Mouse (Mus musculus): ENCODE results near the gene Dlgap1. TPM values are rescaled to one million over a fixed set of nuclear protein-coding genes. Genes with fewer than 3 reads are reported as not detected.
"Not testable (repeated sequence)": the region's sequence is repeated elsewhere in the genome, so short reads cannot be mapped to it uniquely, and the experiment has no call there.

The Dlgap1 gene
- total RNA-seq, 1 experiment from 2014 or later = 26.8 TPM

DNA sequence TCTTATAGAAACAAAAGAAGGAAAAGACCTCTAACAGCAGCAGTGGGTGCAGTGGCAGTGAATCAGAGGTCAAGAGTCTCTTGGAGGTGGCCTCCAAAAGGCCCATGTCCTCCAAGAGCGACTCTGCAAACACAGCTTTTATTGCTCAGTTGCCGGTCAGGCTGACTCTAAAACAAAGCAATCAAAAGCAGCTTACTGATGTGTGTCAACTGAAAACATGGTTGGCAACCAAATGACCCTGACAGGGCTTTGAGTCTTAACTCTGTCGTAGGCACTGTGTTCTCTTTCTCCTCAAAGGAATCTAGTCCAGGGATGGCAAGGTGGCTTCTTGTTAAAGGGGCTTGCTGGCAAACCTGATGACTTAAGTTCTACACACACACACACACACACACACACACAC, 840.9 kb downstream of the Dlgap1 start:
- peak; percentile 37 for DNase-seq

GRCm38 (mm10) chr17:70810795-70811194, 841.9 kb downstream of the Dlgap1 start:
- no peak for DNase-seq

GRCm38 (mm10) chr17:70815001-70815400, 846.1 kb downstream of the Dlgap1 start:
- peak; percentile 42 for DNase-seq

DNA sequence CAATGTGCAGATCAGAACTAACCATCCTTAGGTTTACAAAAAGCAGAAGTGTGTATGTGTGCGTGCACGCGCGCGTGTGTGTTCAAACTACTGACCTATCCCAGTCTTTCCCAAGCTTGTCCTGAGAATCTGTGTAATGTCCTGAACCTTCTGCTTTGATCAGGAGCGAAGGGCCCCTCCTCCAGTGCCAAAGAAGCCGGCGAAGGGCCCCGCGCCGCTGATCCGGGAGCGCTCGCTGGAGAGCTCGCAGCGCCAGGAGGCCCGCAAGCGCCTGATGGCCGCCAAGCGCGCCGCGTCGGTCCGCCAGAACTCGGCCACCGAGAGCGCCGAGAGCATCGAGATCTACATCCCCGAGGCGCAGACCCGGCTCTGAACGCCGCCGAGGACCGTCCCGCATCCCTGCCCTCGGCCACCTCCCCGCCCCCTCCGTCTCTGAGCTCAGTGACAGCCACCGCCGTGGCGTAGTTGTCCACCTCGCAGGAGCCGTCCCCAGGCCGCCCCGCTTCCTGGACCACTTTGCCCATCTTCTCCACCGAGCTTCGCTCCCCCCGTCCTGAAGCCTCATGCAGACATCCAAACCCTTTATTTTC, 849.1 kb downstream of the Dlgap1 start:
- peak; percentile 67 for DNase-seq

DNA sequence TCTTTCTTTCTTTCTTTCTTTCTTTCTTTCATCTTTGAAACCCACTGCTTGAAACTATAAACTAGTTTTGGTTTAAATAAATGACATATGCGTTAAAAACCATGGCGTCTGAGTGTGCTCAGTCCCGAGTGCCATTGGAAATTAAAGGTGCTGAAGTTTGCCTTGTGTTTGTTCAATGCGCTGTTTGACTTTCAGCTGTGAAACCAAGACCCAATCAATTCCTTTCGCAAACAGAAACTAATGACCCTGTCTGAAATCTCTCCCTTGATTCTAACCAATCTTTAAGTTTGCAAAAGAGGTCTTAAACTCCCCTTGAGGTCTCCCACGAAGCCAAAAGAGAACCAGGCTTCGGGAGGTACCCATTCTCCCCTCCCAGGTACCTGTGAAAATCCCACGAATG, 854.2 kb downstream of the Dlgap1 start:
- no peak for DNase-seq

DNA sequence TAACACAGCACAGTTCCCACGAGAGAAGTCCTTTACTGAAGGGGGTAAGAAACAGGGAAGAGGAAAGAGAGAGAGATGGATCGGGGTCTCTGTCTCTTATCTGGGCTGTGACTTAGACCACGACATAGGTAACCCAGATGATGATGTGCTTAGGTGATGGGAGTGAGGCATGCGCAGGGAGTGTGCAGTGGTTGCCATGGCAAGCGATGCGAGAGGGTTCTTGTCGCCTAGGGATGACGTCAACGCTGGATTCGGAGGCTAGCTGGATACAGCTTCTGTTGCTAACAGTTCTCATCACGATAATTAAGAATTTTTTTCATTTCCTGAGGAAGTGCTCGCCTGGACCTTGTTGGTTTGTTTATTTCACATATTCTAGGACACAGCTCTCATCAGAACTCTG, 857.4 kb downstream of the Dlgap1 start:
- no peak for DNase-seq

GRCm38 (mm10) chr17:70827463-70828179, 858.7 kb downstream of the Dlgap1 start:
- DNase-seq = not testable (repeated sequence)

DNA sequence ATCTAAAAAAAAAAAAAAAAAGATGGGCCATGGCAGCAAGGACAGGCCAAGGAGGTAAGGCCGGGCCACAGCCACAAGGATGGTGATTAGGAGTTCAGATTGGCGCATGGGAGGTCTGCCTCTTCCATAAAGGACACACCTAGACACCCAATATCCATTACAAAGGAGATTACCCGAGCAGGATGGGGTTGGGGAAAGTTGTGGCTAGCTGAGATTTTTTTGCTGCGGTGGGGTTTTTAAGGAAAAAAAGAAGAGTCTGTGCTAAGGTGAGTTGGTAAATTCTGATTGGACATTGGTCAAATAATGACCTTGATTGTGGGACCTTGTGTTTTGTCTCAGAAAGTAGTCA, 859.3 kb downstream of the Dlgap1 start:
- no peak for DNase-seq

- no peak for DNase-seq
Observed at GRCm38 (mm10) chr17:70828569-70828968, 859.7 kb downstream of the Dlgap1 start.

GRCm38 (mm10) chr17:70829217-70829616, 860.3 kb downstream of the Dlgap1 start:
- no peak for DNase-seq

DNA sequence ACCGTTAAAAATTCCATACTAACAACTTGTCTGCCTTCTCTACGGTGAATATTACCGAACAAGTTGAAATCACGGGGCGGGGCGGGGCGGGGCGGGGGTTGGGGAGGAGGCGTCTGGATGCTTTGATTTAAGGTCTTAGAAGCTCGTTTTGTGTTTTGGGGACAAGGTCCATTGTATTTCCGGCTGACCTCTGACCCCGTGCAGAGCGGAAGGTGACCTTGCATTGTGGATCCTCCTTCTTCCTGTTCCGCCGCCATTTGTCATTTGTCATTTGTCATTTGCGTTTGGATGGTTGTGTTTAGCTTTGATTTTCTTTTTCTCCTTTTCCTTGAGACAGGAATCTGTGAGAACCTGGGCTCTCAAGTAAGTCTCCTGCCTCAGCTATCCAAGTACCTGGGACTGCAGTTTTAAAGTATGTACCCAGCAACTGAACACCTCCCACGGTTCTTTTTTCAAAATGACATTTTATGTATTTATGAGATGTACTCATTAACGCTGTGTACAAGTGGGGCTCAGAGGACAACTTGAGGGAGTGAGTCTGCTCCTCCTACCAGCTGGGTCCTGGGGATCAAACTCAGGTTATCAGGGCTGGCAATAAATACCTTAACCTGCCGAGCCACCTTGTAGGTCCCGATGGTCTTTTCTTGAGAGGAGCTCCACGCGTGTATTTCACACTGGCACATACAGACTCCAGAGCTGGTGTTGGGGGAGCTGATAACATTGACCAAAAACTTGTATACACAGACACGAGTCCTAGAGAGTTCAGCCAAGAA, 861.3 kb downstream of the Dlgap1 start:
- DNase-seq = no peak

- DNase-seq = no peak
Observed at GRCm38 (mm10) chr17:70831591-70831990, 862.7 kb downstream of the Dlgap1 start.

DNA sequence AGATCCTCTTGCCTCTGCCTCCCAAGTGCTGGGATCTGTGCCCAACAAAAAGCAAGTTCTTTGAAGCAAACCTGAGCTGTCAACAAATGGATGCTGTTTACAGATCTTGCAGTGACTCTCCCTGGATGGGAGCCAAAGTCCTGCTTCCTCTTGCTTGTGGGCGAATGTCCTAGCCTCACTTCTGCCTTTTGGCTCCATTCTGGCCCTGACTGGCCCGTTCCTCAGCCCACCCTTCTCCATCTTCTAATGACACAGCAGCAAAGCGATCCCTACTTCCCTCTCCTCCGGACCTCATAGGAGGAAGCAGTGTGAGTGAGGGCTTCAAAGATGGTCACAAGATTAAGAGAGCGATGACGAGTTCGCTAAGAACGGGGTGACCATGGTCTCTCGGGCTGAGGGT, 863.7 kb downstream of the Dlgap1 start:
- DNase-seq = peak; percentile 56

GRCm38 (mm10) chr17:70834430-70834965, 865.6 kb downstream of the Dlgap1 start:
- peak; percentile 57 for DNase-seq

- DNase-seq = no peak
Observed at GRCm38 (mm10) chr17:70835071-70835790, 866.4 kb downstream of the Dlgap1 start.

- peak; percentile 64 for DNase-seq
Observed at GRCm38 (mm10) chr17:70836820-70837219, 867.9 kb downstream of the Dlgap1 start.

DNA sequence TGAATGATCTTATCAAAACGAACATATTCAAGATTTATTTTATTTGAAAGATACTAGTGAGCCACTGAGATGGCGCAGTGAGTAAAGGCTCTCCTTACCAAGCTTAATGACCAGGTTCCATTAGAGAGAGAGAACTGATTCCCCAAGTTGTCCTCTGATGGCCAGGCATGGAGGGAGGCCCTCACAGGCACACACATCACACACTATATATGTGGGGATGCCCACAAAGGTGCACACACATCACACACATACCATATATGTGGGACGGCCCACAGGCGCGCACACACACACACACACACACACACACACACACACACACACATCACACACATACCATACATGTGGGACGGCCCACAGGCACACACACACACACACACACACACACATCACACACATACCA, 868.6 kb downstream of the Dlgap1 start:
- not testable (repeated sequence) for DNase-seq

- peak; percentile 50 for DNase-seq
Observed at GRCm38 (mm10) chr17:70838031-70838430, 869.2 kb downstream of the Dlgap1 start.

- DNase-seq = no peak
Observed at GRCm38 (mm10) chr17:70838533-70838932, 869.7 kb downstream of the Dlgap1 start.

GRCm38 (mm10) chr17:70843252-70843651, 874.4 kb downstream of the Dlgap1 start:
- peak; percentile 34 for DNase-seq

DNA sequence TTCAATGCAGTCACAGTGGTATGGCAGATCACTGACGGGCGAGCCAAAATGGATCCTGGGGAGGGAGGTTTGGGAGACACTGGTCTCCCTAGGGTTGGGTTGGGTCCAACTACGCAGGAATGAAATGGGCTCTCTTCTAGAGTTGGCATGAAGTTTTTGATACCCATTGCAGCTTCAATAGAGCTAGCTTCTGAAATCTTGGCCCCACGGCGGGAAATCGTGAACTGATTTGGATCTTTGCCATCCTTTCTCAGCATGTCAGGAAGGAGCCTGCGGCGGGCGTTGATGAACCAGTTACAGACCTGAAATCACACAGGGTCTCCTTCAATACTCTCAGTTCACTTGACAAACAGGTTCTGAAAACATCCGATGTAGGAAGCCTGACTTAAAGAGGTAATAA, 876.1 kb downstream of the Dlgap1 start:
- DNase-seq = peak; percentile 34

DNA sequence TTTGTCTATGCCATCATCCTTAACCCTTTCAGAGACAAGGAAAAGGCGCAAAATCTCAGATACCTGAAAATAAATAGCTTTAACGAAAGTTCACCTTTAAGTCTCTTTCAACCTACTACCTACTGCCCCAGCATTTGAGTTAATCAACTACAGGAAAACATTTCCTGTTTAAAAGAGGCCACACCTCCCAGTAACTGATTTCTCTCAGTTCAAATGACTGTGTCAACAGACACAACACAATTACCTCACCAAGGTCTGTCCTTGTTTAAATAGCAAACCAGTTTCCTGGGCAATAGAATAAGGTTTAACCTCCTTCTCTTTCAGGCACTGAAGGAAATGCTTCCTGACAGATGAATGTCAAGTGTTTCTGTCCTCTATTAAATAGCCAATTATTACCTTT, 876.7 kb downstream of the Dlgap1 start:
- no peak for DNase-seq

Data from adrenal gland, postnatal 14 days (tissue).